Mouse (Mus musculus): ENCODE measurements at regions not wholly inside any gene's neighbourhood (a gene's known extent, or its start where the extent isn't known, plus 50 kb on each side); places are given as distances from the start of the nearest gene placed in this dataset.

DNA sequence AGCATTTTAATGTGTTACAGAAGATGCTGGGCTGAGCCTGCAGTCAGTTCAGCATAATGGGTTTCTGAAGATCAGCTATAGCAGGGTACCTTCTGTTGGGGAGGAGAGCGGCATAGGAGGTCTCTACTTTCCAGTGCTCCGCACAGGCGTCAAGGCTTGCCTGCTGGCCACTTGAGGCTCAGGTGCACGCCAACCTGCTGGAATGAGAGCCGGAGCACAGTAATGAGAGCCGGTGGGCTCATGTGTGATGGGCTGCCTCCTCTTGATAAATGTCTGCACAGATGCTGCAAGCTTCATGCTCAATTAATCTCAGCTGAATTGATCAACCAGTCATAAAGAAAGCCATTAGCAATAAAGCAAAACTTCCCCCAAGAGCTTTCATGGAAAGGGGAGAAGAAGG, 290.6 kb downstream of the Foxo1 start:
- Histone ChIP-seq H3K9me3 (no peaks in the 10 kb centered on the region), H3K27me3 (no peaks in the 10 kb centered on the region), H3K4me1 (peaks cover 4% of the 10 kb centered on the region; the same call in 1 of the 2 replicates), H3K36me3 (no peaks in the 10 kb centered on the region), H3K4me3 (no peak overlapping the region), H3K27ac (replicated peaks) (no peak overlapping the region), H3K9ac (replicated peaks) (no peak overlapping the region), H3K4me2 (replicated peaks) (no peak overlapping the region)
- 65% methylated on average over 6 of the region's 6 CpGs for whole genome bisulfite sequencing
- no peak for ATAC-seq (replicated peaks)

DNA sequence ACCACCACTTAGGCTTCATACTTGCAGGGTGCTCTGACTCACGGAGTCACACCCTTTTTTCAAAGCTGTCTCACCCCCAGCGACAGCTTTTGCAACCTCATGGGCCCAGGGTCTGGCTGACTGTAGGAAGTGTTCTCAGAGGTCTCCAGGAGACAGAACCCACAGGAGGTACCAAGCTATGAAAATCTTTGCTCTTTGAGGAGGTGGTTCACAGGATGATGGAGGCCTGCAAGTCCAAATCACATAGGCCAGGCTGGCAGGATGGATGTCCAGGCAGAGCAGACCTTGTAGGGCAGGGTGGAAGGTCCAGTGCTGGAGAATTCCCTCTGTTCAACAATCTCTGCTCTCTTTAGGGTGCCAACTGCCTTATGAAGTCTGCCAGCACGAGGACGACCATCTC, 289.2 kb downstream of the Foxo1 start:
- 90% methylated on average over 4 of the region's 4 CpGs for WGBS
- no peak for ATAC-seq (replicated peaks)
- no peaks in the 10 kb centered on the region for H3K36me3 ChIP-seq
- H3K9ac ChIP-seq (replicated peaks): no peak overlapping the region
- H3K27ac ChIP-seq (replicated peaks): no peak overlapping the region
- H3K4me1 ChIP-seq: peaks cover 4% of the 10 kb centered on the region; the same call in 1 of the 2 replicates
- H3K9me3 ChIP-seq: no peaks in the 10 kb centered on the region
- no peak overlapping the region for H3K4me2 ChIP-seq (replicated peaks)
- no peaks in the 10 kb centered on the region for H3K27me3 ChIP-seq
- H3K4me3 ChIP-seq: no peak overlapping the region

DNA sequence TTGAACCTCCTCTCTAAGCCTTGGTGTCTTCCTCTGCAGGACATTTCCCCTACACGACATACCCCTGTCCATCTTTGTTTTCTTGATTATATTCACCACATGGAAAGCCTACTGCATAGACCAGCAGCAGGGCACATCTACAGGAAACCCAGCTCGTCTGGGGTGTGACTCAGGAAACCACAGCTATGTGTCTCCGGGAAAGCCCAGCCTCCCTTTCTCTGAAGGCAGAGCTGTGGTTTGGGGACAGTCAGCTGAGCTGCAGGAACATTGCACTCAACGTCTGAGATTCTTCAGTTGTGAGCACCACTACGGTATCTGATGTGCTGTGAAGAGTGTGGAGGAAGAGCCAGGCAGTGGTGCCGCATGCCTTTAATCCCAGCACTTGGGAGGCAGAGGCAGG, 286.9 kb downstream of the Foxo1 start:
- no peak overlapping the region for H3K27ac ChIP-seq (replicated peaks)
- H3K9me3 ChIP-seq: no peaks in the 10 kb centered on the region
- peaks cover 4% of the 10 kb centered on the region; the same call in 1 of the 2 replicates for H3K4me1 ChIP-seq
- no peaks in the 10 kb centered on the region for H3K36me3 ChIP-seq
- ATAC-seq (replicated peaks): no peak
- H3K4me2 ChIP-seq (replicated peaks): no peak overlapping the region
- H3K9ac ChIP-seq (replicated peaks): no peak overlapping the region
- H3K4me3 ChIP-seq: no peak overlapping the region
- WGBS: 83% methylated on average over 6 of the region's 6 CpGs
- H3K27me3 ChIP-seq: no peaks in the 10 kb centered on the region

- Histone ChIP-seq H3K4me3 (no peak overlapping the region), H3K9me3 (no peaks in the 10 kb centered on the region), H3K27ac (replicated peaks) (no peak overlapping the region), H3K36me3 (no peaks in the 10 kb centered on the region), H3K27me3 (no peaks in the 10 kb centered on the region), H3K4me2 (replicated peaks) (no peak overlapping the region), H3K9ac (replicated peaks) (no peak overlapping the region), H3K4me1 (peaks cover 4% of the 10 kb centered on the region; the same call in 1 of the 2 replicates)
- ATAC-seq (replicated peaks): no peak
- 89% methylated on average over 1 of the region's 1 CpGs for WGBS
These were observed 286.4 kb downstream of the Foxo1 start for GRCm38 (mm10) chr3:52554490-52554889.

- Histone ChIP-seq H3K4me2 (replicated peaks) (no peak overlapping the region), H3K36me3 (no peaks in the 10 kb centered on the region), H3K4me3 (no peak overlapping the region), H3K9me3 (no peaks in the 10 kb centered on the region), H3K27me3 (no peaks in the 10 kb centered on the region), H3K27ac (replicated peaks) (no peak overlapping the region), H3K4me1 (no peaks in the 10 kb centered on the region), H3K9ac (replicated peaks) (no peak overlapping the region)
- ATAC-seq (replicated peaks): no peak
- 87% methylated on average over 6 of the region's 6 CpGs for WGBS
These were observed 280.2 kb downstream of the Foxo1 start for GRCm38 (mm10) chr3:52548201-52548893.

DNA sequence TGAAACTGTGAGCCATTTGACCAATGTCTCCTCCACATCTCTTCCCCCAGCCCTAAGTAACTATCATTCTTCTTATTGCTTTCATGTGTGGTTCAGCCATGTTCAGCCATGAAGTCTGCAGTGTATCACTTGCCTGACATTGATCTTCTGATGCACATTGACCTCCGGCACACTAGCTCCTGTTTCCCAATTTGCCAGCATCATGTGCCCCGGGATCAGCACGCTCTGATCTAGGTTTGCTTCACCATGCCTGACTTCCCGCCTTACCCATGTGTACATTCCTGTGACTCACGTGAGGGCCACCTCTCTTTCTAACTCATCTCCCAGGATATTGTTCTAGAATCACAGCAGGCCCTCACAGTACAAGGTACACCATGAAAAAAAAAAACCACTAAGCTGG, 277.9 kb downstream of the Foxo1 start:
- 0 out of 2 replicates have a peak, but pooled peaks cover under 1% of the 10 kb centered on the region for H3K4me1 ChIP-seq
- H3K9me3 ChIP-seq: no peaks in the 10 kb centered on the region
- no peak overlapping the region for H3K9ac ChIP-seq (replicated peaks)
- ATAC-seq (replicated peaks): no peak
- H3K4me2 ChIP-seq (replicated peaks): no peak overlapping the region
- no peak overlapping the region for H3K27ac ChIP-seq (replicated peaks)
- H3K27me3 ChIP-seq: no peaks in the 10 kb centered on the region
- 92% methylated on average over 5 of the region's 5 CpGs for WGBS
- no peak overlapping the region for H3K4me3 ChIP-seq
- H3K36me3 ChIP-seq: no peaks in the 10 kb centered on the region

- no peak for ATAC-seq (replicated peaks)
- Histone ChIP-seq H3K9ac (replicated peaks) (no peak overlapping the region), H3K4me2 (replicated peaks) (no peak overlapping the region), H3K9me3 (no peaks in the 10 kb centered on the region), H3K27ac (replicated peaks) (no peak overlapping the region), H3K36me3 (no peaks in the 10 kb centered on the region), H3K27me3 (no peaks in the 10 kb centered on the region), H3K4me1 (peaks cover 3% of the 10 kb centered on the region; the same call in 1 of the 2 replicates), H3K4me3 (no peak overlapping the region)
- WGBS: 79% methylated on average over 6 of the region's 6 CpGs
These were observed 274.9 kb downstream of the Foxo1 start for GRCm38 (mm10) chr3:52543006-52543405.

GRCm38 (mm10) chr3:52540862-52541380, 272.8 kb downstream of the Foxo1 start:
- Histone ChIP-seq H3K27me3 (no peaks in the 10 kb centered on the region), H3K9ac (replicated peaks) (no peak overlapping the region), H3K4me3 (no peak overlapping the region), H3K4me2 (replicated peaks) (no peak overlapping the region), H3K9me3 (no peaks in the 10 kb centered on the region), H3K4me1 (peaks cover 3% of the 10 kb centered on the region; the same call in 1 of the 2 replicates), H3K36me3 (no peaks in the 10 kb centered on the region), H3K27ac (replicated peaks) (no peak overlapping the region)
- ATAC-seq (replicated peaks): no peak
- 12% methylated on average over 9 of the region's 9 CpGs for WGBS

DNA sequence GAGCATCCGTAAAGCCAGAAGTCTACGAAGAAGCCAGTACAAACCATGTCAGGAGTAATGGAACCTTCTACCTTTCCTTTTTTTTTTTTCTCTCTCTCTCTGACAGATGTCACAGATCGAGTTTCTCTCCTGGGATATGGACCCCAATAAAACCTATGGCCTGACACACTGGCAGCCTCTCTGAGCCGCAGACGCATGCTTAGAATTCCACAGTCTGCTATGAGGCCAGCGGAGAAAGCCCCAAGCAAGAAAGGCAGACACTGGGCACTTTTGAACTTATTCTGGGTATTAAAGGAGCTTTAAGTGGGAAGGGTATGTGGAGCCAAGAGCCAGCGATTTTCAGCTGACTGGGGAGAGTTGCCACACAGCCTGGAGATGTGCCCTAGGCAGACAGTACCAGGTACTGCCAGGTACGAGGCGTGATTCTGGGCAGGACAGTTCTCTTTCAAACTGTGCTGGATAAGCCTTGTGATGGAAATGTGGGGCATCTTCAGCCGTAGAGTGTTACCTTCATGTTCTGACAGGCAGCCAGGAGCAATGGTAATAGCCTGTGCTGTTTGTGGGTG, 271.8 kb downstream of the Foxo1 start:
- WGBS: 68% methylated on average over 10 of the region's 10 CpGs
- Histone ChIP-seq H3K4me3 (no peak overlapping the region), H3K9me3 (no peaks in the 10 kb centered on the region), H3K36me3 (no peaks in the 10 kb centered on the region), H3K27me3 (no peaks in the 10 kb centered on the region), H3K27ac (replicated peaks) (no peak overlapping the region), H3K4me2 (replicated peaks) (no peak overlapping the region), H3K4me1 (peaks cover 8% of the 10 kb centered on the region; the same call in 1 of the 2 replicates), H3K9ac (replicated peaks) (no peak overlapping the region)
- no peak for ATAC-seq (replicated peaks)

DNA sequence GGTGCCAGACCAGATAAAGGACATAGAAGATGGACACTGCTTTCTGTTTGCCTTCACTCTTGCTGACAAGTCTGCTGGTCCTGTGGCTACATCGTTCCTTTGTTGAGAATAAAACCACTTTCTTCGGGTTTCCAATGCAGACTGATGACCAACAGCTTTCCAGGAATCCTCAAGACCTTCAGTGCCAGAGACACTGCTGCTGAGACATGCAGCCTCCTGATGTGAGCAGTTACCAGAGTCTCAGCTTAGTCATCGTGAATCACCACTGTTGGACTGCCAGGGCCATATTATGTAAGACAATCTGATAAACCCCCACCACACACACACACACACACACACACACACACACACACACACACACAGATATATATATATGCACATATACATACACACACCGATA, 270.2 kb downstream of the Foxo1 start:
- Histone ChIP-seq H3K9me3 (no peaks in the 10 kb centered on the region), H3K27me3 (no peaks in the 10 kb centered on the region), H3K4me2 (replicated peaks) (no peak overlapping the region), H3K27ac (replicated peaks) (no peak overlapping the region), H3K36me3 (no peaks in the 10 kb centered on the region), H3K9ac (replicated peaks) (no peak overlapping the region), H3K4me3 (no peak overlapping the region), H3K4me1 (peaks cover 8% of the 10 kb centered on the region; the same call in 1 of the 2 replicates)
- ATAC-seq (replicated peaks): no peak
- 90% methylated on average over 4 of the region's 4 CpGs for WGBS

GRCm38 (mm10) chr3:52537362-52537911, 269.3 kb downstream of the Foxo1 start:
- WGBS: 85% methylated on average over 10 of the region's 10 CpGs
- no peaks in the 10 kb centered on the region for H3K27me3 ChIP-seq

GRCm38 (mm10) chr3:52535411-52536021, 267.4 kb downstream of the Foxo1 start:
- H3K36me3 ChIP-seq: no peaks in the 10 kb centered on the region
- 0 out of 2 replicates have a peak, but pooled peaks cover 4% of the 10 kb centered on the region for H3K4me1 ChIP-seq
- H3K27ac ChIP-seq (replicated peaks): no peak overlapping the region
- no peak overlapping the region for H3K9ac ChIP-seq (replicated peaks)
- H3K27me3 ChIP-seq: no peaks in the 10 kb centered on the region
- H3K4me2 ChIP-seq (replicated peaks): no peak overlapping the region
- ATAC-seq (replicated peaks): no peak
- H3K9me3 ChIP-seq: no peaks in the 10 kb centered on the region
- WGBS: 41% methylated on average over 7 of the region's 7 CpGs
- H3K4me3 ChIP-seq: no peak overlapping the region

More at GRCm38 (mm10) chr3:52537362-52537911, 269.3 kb downstream of the Foxo1 start:
- Histone ChIP-seq H3K36me3 (no peaks in the 10 kb centered on the region), H3K27ac (replicated peaks) (no peak overlapping the region), H3K4me3 (no peak overlapping the region), H3K4me2 (replicated peaks) (no peak overlapping the region), H3K9ac (replicated peaks) (no peak overlapping the region), H3K9me3 (no peaks in the 10 kb centered on the region), H3K4me1 (peaks cover 8% of the 10 kb centered on the region; the same call in 1 of the 2 replicates)
- no peak for ATAC-seq (replicated peaks)

All from forebrain, embryonic 15.5 days (tissue).